Mouse (Mus musculus) G1E (cell line): ENCODE data around the gene AL607142.1.

Source experiments
- CTCF ChIP-seq: IDR thresholded peaks from 2 replicates; pipeline ENCODE4 v1.5.1; 2012; ENCODE audit warnings: low read depth, low read length, inconsistent platforms, mixed read lengths
- GATA1 ChIP-seq: IDR thresholded peaks from 2 replicates; pipeline ENCODE4 v1.6.1; 2012; ENCODE audit warnings: borderline replicate concordance, low read length, inconsistent platforms, mixed read lengths

DNA sequence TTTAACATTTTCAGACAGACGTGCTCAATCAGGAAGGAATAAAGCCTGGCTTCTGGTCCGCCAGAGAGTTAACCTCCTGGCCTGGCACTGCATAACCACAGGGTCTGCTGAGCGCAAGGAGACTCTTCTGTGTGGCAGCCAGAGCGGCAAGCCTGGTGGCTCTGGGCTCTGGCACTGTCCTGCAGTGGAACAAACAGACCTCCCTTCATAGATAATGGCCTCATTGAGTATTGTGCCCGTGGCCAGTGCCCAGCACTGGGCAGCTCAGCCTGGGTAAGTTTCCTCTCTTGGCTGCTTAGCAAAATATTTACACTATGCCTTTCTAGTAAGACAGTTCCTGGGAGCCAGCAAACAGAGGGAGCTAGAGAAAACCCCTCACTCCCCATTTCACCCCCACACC lies 9.3 kb downstream of the AL607142.1 start:
- TF ChIP-seq CTCF (no peak), GATA1 (no peak)
